Mouse (Mus musculus) right cerebral cortex, postnatal 10 days (tissue): ENCODE measurements around the gene Gm20696.

ENCODE experiments used
- DNase-seq, 2 experiments: peaks; one replicate each; pipeline ENCODE4 v3.0.0; 2021; ENCODE audit warnings: low spot score in 2 of 2

Gm20696 gene

GRCm38 (mm10) chr6:99360581-99360980 is 306.0 kb downstream of the Gm20696 start:
- DNase-seq = no peak

DNA sequence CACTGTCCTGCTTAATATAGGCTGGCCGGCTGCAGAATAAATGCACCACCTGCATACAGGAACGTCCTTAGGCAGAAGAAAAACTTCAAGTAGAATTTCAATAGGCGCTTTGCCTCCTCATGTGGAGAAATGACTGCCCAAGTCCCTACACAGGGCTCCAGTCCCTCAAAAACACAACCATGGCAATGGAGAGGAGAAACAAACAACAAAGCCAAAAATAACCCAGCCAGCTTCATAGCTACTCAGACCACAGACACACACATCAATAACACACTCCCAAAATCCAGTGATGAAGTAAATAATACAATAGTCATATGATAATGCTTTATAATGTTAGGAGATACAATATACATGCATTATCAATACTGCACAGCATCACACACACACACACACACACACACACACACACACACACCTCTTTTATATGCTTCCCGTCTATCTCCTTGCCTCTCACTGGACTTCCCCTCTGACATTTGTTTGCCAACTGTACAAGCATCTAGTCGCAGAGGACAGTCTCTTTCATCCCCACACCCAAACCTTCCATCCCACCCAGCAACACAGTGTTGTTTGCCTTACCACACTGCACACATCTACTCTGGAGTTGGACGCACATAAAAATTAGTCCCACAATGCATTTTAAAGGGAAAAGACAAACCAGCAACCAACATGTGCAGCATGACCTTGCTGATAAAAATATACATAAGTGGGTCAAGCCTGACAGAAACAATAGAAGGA is 306.7 kb downstream of the Gm20696 start:
- DNase-seq = no peak

DNA sequence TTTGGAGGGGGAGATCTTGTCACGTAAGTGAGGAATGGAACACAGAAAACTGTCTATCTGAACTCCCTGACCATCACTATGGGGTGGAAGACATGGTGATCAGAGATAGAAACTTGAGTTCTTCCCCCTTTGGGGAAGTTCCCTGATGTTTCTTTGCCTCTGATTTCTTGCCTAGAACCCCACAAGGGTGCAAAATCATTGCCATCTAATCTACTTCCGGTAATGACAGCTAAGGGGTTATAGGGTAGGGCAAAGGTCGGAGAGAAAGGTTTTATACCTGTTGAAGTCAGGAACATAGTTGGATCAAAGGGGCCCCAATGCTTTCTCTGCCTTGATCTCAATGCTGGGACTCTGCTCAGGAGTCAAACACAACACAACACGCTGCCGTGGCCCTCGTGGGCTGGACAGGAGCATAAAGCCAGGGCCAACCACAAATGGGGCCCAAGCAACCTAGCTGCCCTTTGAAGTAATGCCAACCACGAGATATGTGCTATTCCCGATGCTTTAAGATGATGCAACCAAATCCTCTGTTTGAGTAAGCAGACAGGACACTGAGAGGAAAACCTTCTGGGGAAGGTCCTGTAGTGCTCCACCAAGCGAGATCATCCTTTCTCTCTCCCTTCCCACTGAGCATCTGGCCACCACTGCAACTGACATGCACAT is 307.4 kb downstream of the Gm20696 start:
- DNase-seq = no peak

GRCm38 (mm10) chr6:99357931-99358330 is 308.7 kb downstream of the Gm20696 start:
- no peak for DNase-seq

- DNase-seq = no peak
Observed at GRCm38 (mm10) chr6:99354338-99354737, 312.3 kb downstream of the Gm20696 start.

GRCm38 (mm10) chr6:99353441-99353840 is 313.2 kb downstream of the Gm20696 start:
- no peak for DNase-seq

GRCm38 (mm10) chr6:99350566-99350965 is 316.0 kb downstream of the Gm20696 start:
- DNase-seq = no peak

GRCm38 (mm10) chr6:99350156-99350555 is 316.4 kb downstream of the Gm20696 start:
- no peak for DNase-seq

- no peak for DNase-seq
Observed at GRCm38 (mm10) chr6:99347836-99348235, 318.8 kb downstream of the Gm20696 start.

- DNase-seq = no peak
Observed at GRCm38 (mm10) chr6:99344966-99345365, 321.6 kb downstream of the Gm20696 start.

DNA sequence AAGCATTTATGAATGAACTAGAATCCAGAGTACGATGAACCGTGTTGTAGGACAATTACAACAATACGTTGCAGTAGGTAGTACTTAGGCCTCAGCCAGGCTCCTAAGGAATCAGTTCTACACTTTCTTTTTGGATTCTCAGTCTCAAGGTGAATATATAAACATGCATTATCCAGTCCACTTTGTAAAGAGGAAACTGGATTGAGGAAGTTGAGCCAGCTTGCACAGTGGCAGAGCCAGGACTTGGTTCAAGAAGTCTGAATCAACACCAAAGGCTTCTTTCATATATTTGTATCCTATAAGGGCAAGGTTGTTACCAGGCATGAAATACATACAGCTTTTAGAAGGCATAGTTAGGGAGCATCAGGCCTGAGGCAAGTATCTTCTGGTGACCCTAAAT is 322.2 kb downstream of the Gm20696 start:
- DNase-seq = no peak

GRCm38 (mm10) chr6:99343815-99344214 is 322.8 kb downstream of the Gm20696 start:
- no peak for DNase-seq

DNA sequence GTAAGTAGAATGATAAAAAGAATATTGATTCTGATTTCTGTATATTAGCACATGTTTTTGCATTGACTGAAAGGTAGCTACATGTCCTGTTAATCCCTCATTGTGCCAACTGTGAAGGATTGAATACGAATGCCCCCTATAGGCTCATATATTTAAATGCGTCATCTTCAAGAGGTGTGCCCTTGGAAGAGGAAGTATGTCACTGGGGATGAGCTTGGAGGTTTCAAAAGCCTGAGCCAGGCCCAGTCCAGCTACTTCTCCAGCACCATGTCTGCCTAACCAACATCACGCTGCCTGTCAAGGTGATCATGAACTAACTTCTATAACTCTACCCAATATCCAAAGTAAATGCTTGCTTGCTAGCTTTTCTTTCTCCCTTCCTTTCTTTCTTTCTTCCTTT is 324.2 kb downstream of the Gm20696 start:
- no peak for DNase-seq

DNA sequence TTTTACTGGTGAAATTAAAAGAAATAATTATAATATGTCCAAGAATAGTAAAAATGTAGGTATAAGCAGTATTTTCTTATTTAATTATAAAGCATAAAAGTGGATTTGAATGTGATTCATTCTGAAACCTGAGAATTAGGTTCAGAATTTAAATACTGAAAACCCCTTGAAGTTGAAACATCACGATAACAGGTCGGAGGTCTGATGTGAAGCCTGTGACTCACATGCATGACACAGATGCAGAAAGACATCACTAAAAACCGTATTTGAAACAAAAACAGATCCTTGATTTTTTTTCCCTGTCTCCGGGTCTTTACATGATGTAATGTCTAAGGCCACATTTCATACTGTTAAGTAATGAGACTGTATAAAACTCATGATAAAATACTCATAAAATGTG is 325.7 kb downstream of the Gm20696 start:
- DNase-seq = no peak

DNA sequence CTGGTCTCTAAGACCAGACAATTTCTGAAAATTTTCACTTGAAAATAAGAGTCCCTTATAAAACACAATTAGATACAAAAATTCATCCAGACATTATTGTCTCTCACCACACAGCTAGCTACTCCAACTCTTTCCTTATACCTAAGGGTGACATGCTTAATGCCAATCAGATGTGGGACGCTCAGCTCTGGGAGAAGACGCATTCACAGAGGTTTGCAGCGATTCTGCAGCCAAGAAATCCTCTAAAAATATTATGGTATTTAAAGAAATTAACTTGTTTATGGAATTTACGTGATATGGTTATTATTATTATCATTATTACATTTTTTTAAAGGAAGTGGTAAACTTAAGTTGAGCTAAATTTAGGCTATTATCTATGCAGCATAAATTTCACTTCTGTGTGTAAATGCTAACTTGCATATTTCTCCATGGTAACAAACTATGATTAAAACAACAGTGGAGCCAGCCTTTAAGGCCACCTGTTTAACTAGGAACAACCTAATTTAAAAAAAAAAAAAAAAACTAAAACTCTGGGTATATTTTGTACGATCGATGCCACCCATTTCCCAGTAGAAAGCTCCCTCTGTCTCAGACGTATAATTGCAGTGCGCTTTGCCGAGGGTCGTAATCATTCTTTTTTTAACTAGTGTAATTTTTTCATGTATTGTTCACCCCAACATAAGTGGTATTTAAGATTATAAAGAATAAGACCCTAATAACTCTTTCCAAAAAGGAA is 326.4 kb downstream of the Gm20696 start:
- DNase-seq = no peak

GRCm38 (mm10) chr6:99339343-99339620 is 327.3 kb downstream of the Gm20696 start:
- DNase-seq = no peak

- no peak for DNase-seq
Observed at GRCm38 (mm10) chr6:99338593-99339342, 327.8 kb downstream of the Gm20696 start.

GRCm38 (mm10) chr6:99338174-99338573 is 328.4 kb downstream of the Gm20696 start:
- no peak for DNase-seq

- no peak for DNase-seq
Observed at GRCm38 (mm10) chr6:99337575-99337974, 329.0 kb downstream of the Gm20696 start.

- DNase-seq = no peak
Observed at GRCm38 (mm10) chr6:99336191-99336590, 330.4 kb downstream of the Gm20696 start.

- no peak for DNase-seq
Observed at GRCm38 (mm10) chr6:99335174-99335830, 331.3 kb downstream of the Gm20696 start.

DNA sequence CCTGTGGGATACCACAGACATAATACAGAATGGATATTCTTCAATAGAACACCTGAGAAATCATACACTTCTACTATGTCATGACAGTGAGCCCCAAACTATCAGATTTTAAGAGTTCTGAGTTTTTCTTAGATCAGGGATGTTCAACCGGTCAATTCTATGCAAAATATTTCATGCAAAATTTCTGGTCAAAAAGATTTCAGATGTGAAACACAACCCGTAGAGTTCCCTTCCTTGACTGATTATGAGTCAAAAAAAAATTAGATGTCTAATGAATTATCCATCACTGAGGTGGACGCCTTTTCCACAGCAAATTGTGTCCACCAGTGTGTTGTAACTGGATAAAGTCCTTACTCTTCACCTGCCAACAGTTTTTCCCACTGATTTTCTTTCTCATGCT is 332.3 kb downstream of the Gm20696 start:
- no peak for DNase-seq
